Mouse (Mus musculus) retina, adult 2 months (tissue): Measurements from ENCODE around the gene Crnkl1.
A peak's percentile ranks its signal among the peaks of the same experiment; 100 is the strongest.
"Not testable (repeated sequence)": the region's sequence is repeated elsewhere in the genome, so short reads cannot be mapped to it uniquely, and the experiment has no call there.

ENCODE experiments used
- DNase-seq: peaks from one replicate; pipeline ENCODE4 v3.0.0-alpha.2; 2012; ENCODE audit warnings: low read depth, low spot score

Crnkl1 gene

GRCm38 (mm10) chr2:145920941-145921650, 13.7 kb downstream of the Crnkl1 start:
- DNase-seq: no peak

- DNase-seq: not testable (repeated sequence)
These were observed 28.9 kb downstream of the Crnkl1 start for GRCm38 (mm10) chr2:145905884-145906283.

DNA sequence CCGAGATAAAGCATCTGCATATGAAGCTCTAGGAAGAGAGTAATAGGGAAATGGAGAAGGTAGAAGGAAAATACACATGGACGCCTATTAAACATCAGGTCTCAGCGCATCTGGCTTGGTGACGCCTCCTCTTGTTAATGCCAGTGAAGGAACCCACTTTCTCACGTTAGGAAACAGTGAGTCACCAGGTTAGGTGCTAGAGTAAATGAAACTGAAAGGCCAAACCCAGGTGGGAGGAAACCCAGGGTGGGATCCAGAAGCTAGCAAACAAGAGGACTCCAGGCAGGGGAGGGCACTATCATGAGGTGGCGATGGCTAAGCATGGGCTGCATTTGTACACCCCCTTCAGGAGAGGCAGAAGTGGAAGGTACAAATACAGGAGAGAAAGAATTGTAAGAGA, 29.7 kb downstream of the Crnkl1 start:
- DNase-seq: no peak

DNA sequence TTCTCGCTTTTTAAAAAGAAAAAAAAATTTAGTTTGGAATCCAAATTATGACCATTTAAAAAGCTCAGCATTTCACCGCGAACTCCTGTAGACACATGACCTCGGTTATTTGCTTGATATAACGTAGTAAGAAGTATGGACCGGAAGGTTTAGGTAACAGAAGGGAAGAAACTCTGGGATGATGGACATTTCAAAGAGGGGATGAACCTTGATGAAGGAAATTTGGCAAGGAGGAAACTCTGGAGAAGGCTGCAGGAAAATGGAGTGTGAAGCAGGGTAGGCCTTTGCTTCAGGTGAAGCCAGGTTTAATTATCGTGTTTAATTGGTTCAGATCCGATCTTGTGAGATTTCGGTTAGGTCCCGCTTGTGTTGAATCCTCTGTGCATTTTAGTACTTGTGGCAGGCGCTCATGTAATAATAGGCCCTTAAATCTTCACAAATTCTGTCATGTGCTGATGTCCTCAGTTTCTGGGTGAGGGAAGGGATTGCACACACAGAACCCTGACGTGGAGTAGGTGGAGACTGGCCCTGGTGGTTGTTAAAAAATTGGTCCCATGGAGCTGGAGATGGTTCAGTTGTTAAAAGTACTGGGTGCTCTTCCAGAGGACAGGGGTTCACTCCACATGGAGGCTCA, 30.7 kb downstream of the Crnkl1 start:
- no peak for DNase-seq

DNA sequence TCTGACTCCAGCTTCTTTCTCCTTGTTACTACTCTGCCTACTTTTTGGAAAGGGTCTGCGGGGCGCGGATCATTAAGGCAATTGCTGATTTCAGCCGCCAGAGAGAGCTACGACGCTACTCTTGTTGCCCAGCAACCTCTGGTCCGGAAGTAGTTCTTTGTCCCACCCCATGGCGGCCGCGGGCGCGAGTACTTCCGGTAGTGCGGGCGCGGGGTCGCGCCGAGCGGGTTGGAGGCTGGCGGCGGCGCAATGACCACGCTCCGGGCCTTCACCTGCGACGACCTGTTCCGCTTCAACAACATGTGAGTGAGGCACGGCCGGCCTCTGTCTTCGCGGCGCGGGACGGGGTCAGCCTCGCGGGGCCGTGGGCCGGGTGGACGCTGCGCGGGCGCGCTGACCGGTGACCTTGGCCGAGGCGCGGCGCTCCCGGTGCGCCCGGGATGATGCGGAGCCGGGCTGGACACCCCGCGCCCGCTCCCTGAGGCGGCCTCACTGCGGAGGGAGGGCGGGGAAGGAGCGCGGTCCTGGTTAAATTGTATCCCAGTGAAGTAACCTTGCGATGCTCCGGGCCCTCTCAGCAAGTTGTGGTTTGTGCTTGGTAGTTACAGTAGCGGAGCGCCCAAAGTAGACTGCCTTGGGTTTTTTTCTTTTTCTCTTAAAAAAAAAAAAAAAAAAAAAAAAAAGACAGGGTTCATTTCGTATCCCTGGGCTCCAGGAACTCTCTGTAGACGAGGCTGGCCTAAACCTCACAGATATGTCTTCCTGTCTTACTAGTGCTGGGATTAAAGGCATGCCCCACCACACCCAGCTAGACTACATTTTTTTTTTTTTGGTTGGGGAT, 31.5 kb downstream of the Crnkl1 start:
- peak; percentile 78 for DNase-seq

DNA sequence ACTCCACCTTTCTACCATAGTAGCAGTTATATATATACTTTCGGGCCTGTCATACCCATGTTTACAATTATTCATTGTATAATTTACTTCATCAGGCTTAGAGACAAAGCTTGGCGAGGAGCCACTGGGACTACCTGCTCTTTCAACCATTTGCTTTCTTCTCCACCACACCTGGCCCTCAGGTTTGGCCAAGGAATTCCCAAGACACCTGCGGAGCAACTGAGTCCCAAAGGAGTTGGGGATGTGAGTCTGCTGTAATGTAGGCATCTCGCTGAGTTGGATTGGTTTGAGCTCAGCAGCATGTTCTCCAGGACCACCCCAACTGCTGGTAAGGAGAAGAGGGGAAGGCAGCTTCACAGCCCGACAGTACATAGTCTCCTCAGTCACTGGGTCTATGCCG, 33.0 kb downstream of the Crnkl1 start, which contains the start of gene Naa20:
Naa20 (plus strand) TSS at position 239 of the 400 bp plus-strand sequence.
- DNase-seq: no peak

- not testable (repeated sequence) for DNase-seq
These were observed 34.5 kb downstream of the Crnkl1 start for GRCm38 (mm10) chr2:145900318-145900717.

DNA sequence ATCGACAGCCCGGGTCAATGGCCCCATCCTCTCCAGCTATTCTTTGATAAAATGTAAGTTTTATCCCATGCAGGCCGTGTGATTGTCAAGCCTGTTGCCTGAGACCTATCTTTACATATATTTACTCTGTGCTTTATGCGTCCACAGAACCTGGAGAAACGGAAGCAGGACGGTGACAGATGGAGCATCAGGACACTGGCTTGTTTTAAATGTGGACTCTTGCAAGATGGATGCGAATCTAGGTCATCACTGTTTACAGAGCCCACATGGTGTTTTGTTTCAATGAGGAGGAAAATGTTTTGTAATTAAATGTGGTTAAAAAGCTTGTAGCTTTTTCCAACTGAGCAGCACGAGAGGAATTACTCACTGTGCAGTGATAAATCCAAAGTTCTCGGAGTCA, 36.7 kb downstream of the Crnkl1 start:
- no peak for DNase-seq

DNA sequence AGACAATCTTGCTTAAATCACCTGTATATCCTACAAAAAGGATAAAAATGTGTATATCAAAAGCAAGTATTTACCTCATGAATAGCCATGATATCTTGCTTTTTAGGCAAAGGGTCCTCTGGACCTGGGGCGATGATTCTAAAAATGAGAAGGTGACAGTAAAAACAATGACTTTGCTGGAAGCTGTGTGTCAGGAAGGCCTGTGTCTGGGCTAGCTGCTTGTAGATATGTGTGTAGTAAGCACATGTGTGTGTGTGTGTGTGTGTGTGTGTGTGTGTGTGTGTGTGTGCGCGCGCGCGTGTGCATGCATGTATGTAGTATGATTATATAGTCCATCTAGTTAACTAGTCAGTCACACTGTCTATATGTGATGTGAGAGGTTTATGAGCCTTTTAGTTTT, 41.1 kb downstream of the Crnkl1 start:
- no peak for DNase-seq

DNA sequence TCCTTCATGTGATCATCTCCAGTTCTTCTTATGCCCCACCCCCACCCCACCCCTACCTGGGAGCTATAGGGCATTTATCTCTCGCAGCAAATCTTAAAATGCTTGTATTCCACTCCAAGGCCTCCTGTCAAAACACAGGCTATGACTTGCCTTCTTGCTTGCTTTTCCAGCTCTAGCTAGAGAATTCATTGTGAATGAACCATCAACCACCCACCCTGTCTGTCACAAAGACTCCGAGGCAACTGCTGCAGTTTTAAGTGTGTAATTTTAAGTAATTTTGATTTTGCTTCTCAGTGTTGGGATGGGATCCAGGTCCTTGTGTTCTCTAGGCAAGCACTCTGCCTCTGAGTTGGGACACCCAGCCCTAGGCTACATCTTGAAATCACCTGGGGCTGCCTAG, 44.2 kb downstream of the Crnkl1 start:
- DNase-seq: no peak

DNA sequence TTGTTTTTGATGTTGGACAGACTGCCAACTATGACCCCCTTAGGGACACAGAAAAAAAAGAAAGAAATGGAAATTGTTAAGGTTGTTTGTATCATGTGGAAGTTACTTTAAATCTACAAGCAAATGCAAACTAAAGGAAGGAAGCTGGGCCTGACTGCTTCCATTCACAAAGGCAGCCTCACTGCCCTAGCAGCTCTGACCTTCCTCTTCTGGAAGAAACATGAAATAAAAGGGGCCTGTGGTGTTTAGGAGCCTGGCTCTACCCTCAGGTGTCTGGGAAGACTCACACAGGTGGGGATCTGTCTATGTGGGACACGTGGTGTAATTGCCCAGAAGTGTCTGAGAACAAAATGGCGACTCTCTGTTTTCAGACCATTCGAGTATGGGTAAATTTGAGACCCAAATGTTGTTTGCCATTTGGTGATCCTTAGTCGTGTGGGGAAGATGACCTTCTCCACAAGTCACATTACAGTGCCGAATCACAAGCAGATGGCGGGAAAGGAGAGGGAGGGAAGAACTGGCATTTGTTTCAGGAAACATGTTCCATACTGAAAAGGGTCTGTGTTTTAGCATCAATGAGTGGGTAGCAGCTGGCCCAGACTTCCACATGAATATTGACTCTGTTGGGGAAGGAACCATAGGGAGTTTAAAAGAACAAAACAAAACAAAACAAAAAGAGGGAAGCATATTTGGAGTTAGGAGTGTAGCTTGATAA, 45.9 kb downstream of the Crnkl1 start:
- no peak for DNase-seq

DNA sequence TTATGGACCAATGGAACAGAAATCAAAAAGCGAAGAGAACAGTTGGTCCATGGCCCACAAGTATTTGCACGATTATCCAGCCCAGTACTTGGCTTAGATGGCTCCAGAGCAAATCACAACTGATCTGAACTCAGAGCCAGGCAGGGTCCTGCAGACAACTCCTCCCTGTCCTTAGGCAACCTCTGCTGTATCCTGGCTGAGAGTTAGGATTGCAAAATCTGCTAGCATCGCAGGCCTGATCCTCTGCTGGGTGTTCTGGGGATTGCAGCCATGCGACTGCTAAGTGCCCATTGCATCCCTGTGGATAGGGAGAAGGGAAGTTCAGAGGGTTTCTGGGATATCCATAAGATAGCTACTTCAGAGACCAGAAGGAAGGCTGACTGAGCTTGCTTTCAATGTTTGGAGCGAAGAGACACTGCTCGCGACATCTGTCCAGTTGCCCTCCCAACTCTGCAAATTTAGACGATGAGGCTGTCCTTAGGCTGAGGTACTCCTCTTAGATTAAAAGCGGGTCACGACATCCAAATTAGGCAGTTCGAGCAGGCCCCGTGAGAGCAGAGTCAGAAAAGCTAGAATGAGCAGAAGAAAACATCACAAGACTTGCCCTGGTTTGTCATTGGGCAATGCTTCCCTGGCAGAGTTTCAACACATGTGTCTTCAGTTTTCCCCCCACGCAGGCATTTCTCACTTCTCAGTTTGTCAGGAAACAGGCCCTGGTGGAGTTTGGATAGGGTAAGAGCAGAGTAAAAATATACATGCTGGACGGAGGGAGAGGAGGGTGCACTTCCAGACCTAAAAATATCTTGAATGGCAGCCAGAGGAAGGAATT, 46.7 kb downstream of the Crnkl1 start:
- no peak for DNase-seq

DNA sequence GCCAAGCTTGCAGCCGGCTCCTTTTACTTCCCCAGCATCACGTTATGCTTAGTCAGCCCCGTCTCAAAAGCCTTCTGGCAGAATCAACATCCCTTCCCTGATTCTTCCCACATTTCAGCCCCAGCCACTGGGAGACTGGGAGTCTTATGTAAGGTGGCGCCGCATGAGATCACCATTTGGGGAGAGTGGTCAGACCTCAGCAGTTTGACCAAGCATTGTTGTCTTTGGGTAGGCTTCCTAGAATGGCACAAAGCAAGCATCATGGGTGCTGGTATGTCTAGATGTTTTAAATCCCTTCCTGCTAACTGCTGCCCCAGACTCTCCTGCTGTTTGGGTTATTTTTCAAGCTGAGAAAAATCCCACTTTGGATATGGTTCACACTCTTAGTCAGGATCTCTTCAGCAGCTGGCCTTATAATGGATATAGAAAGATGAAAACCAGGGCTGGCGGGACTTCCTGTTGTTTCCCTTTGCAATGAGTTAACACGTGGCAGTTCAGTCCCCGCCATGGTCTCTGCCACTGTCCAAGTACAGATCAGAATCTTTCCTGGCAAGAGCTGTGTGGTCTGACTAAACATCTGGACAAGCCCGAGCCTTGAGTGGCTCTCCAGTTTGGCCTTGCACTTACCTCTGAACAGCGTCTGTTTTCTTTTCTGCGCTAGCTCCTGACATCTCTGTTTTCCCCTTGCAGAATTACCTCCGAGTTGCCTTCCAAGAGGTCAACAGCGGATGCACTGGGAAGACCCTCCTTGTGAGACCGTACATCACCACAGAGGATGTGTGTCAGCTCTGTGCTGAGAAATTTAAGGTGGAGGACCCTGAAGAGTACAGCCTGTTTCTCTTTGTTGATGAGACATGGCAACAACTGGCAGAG, 49.7 kb downstream of the Crnkl1 start:
- DNase-seq: no peak

- DNase-seq: no peak
These were observed 50.5 kb downstream of the Crnkl1 start for GRCm38 (mm10) chr2:145884036-145884912.

- no peak for DNase-seq
These were observed 52.4 kb downstream of the Crnkl1 start for GRCm38 (mm10) chr2:145882398-145882797.

DNA sequence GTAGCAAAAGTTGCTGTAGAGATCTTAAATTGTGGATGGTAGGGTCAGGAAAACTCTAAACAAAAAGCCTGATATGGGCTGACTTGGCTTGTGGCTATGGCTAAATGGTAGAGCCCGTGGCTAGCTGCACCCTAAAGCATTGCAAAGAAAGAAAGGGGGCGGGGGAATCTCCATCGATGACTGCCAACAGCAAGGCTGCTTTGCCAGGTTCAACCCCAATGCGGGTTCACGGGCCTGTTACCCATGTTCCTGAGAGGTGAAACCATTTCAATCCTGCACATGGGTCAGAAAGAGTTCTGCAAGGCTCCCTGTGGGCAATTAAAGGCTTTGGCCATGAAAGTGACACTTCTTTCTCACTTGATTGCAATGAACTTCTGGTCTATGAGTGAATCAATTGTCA, 52.9 kb downstream of the Crnkl1 start:
- no peak for DNase-seq

GRCm38 (mm10) chr2:145880887-145881747, 53.7 kb downstream of the Crnkl1 start:
- no peak for DNase-seq

GRCm38 (mm10) chr2:145877191-145877590, 57.6 kb downstream of the Crnkl1 start:
- no peak for DNase-seq
